Mouse (Mus musculus) liver, embryonic 14.5 days (tissue): ENCODE measurements around the gene Lyrm4.

Experiments used
- CTCF ChIP-seq: IDR thresholded peaks from 2 replicates; pipeline ENCODE4 v1.5.1; 2016; ENCODE audit warnings: antibody characterized with exemption, low read depth, control low read depth
- EP300 ChIP-seq: IDR thresholded peaks from 2 replicates; pipeline ENCODE4 v1.6.1; 2016; ENCODE audit warnings: antibody characterized with exemption, low read depth

DNA sequence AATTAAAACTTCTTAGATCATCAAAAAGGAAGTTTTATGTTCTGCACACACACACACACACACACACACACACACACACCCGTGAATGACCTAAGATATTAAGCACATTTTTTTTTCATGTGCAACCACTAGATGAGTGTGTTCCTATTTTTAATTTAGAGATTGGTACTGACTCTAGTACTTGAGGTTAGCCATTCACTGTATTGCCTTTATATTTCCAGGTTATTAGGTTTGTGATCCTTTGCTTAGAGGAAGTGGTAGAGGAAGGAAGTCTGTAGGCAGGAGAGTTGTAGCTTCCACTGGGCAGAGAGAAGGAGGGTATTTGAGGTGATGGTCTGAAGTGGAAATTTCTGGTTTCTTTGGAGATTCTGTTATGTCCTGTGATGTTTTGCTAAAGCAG lies 28.3 kb upstream of the Lyrm4 start:
- no peak for TF ChIP-seq EP300
- no peak for TF ChIP-seq CTCF
